Mouse (Mus musculus): ENCODE measurements at regions not wholly inside any gene's neighbourhood (a gene's known extent, or its start where the extent isn't known, plus 50 kb on each side); places are given as distances from the start of the nearest gene placed in this dataset.

DNA sequence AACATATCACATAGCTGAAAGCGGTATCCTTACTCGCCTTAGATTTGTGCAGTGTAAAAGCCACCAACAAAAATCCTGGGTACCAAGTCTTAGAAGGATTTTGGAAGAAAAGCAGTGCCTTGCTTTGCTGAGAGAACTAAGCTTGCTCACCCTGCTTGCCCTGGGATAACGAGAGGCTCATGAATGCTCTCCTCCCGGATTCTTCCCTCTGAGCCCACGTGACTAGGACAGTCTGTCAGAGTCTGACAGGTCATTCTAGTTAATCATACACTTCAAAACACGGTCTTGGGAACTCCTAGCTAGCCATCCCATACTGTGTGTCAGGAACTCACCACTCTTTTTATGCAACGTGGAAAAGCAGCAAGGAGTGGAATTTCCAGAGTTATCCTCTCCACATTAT lies 91.4 kb downstream of the Avpr1a start:
- H3K4me2 ChIP-seq (replicated peaks; ENCODE audit: low read depth, low read length) = no peak overlapping the region
- no peaks in the 10 kb centered on the region for H3K9me3 ChIP-seq (ENCODE audit: low read length)
- H3K36me3 ChIP-seq (ENCODE audit: insufficient read depth, low read length) = no peaks in the 10 kb centered on the region
- no peak overlapping the region for H3K9ac ChIP-seq (replicated peaks; ENCODE audit: low read length)
- H3K4me3 ChIP-seq (ENCODE audit: low read length) = no peak overlapping the region
- peak; percentile 83 for ATAC-seq (ENCODE audit: low FRiP score, low TSS enrichment)
- 0 out of 2 replicates have a peak, but pooled peaks cover 2% of the 10 kb centered on the region for H3K4me1 ChIP-seq (ENCODE audit: insufficient read depth, low read length)
- 41% methylated on average over 7 of the region's 7 CpGs for WGBS
- H3K27ac ChIP-seq (ENCODE audit: low read length) = no peak overlapping the region
- H3K27me3 ChIP-seq (ENCODE audit: insufficient read depth, low read length) = no peaks in the 10 kb centered on the region

GRCm38 (mm10) chr10:122542573-122542972 lies 94.3 kb downstream of the Avpr1a start:
- H3K4me3 ChIP-seq (ENCODE audit: low read length) = no peak overlapping the region
- H3K9ac ChIP-seq (replicated peaks; ENCODE audit: low read length) = no peak overlapping the region
- H3K27ac ChIP-seq (ENCODE audit: low read length) = no peak overlapping the region
- H3K4me1 ChIP-seq (ENCODE audit: insufficient read depth, low read length) = 0 out of 2 replicates have a peak, but pooled peaks cover 2% of the 10 kb centered on the region
- no peaks in the 10 kb centered on the region for H3K27me3 ChIP-seq (ENCODE audit: insufficient read depth, low read length)
- no peaks in the 10 kb centered on the region for H3K9me3 ChIP-seq (ENCODE audit: low read length)
- H3K4me2 ChIP-seq (replicated peaks; ENCODE audit: low read depth, low read length) = no peak overlapping the region
- ATAC-seq (ENCODE audit: low FRiP score, low TSS enrichment) = no peak
- WGBS = 69% methylated on average over 9 of the region's 9 CpGs
- no peaks in the 10 kb centered on the region for H3K36me3 ChIP-seq (ENCODE audit: insufficient read depth, low read length)

GRCm38 (mm10) chr10:122544096-122544720 lies 95.9 kb downstream of the Avpr1a start:
- Histone ChIP-seq H3K36me3 (ENCODE audit: insufficient read depth, low read length) (no peaks in the 10 kb centered on the region), H3K27me3 (ENCODE audit: insufficient read depth, low read length) (no peaks in the 10 kb centered on the region)

GRCm38 (mm10) chr10:122545029-122545428 lies 96.7 kb downstream of the Avpr1a start:
- no peaks in the 10 kb centered on the region for H3K36me3 ChIP-seq (ENCODE audit: insufficient read depth, low read length)
- WGBS = 85% methylated on average over 6 of the region's 6 CpGs
- H3K9me3 ChIP-seq (ENCODE audit: low read length) = no peaks in the 10 kb centered on the region
- no peak overlapping the region for H3K9ac ChIP-seq (replicated peaks; ENCODE audit: low read length)
- no peaks in the 10 kb centered on the region for H3K27me3 ChIP-seq (ENCODE audit: insufficient read depth, low read length)
- H3K4me2 ChIP-seq (replicated peaks; ENCODE audit: low read depth, low read length) = no peak overlapping the region
- ATAC-seq (ENCODE audit: low FRiP score, low TSS enrichment) = no peak
- H3K27ac ChIP-seq (ENCODE audit: low read length) = no peak overlapping the region
- H3K4me3 ChIP-seq (ENCODE audit: low read length) = no peak overlapping the region
- H3K4me1 ChIP-seq (ENCODE audit: insufficient read depth, low read length) = no peaks in the 10 kb centered on the region

More at GRCm38 (mm10) chr10:122544096-122544720, 95.9 kb downstream of the Avpr1a start:
- no peak overlapping the region for H3K9ac ChIP-seq (replicated peaks; ENCODE audit: low read length)
- 22% methylated on average over 16 of the region's 16 CpGs for WGBS
- no peaks in the 10 kb centered on the region for H3K9me3 ChIP-seq (ENCODE audit: low read length)
- peak overlapping the region; percentile 48 for H3K4me2 ChIP-seq (replicated peaks; ENCODE audit: low read depth, low read length)
- H3K27ac ChIP-seq (ENCODE audit: low read length) = no peak overlapping the region
- H3K4me3 ChIP-seq (ENCODE audit: low read length) = peak overlapping the region; percentile 34
- 0 out of 2 replicates have a peak, but pooled peaks cover 2% of the 10 kb centered on the region for H3K4me1 ChIP-seq (ENCODE audit: insufficient read depth, low read length)
- ATAC-seq (ENCODE audit: low FRiP score, low TSS enrichment) = peak; percentile 59; the same call in 1 of the 2 replicates

- H3K9me3 ChIP-seq (ENCODE audit: low read length) = no peaks in the 10 kb centered on the region
- no peak overlapping the region for H3K27ac ChIP-seq (ENCODE audit: low read length)
- H3K4me2 ChIP-seq (replicated peaks; ENCODE audit: low read depth, low read length) = no peak overlapping the region
- ATAC-seq (ENCODE audit: low FRiP score, low TSS enrichment) = no peak
- no peaks in the 10 kb centered on the region for H3K27me3 ChIP-seq (ENCODE audit: insufficient read depth, low read length)
- no peaks in the 10 kb centered on the region for H3K4me1 ChIP-seq (ENCODE audit: insufficient read depth, low read length)
- WGBS = 81% methylated on average over 5 of the region's 5 CpGs
- H3K4me3 ChIP-seq (ENCODE audit: low read length) = no peak overlapping the region
- no peaks in the 10 kb centered on the region for H3K36me3 ChIP-seq (ENCODE audit: insufficient read depth, low read length)
- H3K9ac ChIP-seq (replicated peaks; ENCODE audit: low read length) = no peak overlapping the region
These were observed 103.3 kb downstream of the Avpr1a start for GRCm38 (mm10) chr10:122551586-122551985.

DNA sequence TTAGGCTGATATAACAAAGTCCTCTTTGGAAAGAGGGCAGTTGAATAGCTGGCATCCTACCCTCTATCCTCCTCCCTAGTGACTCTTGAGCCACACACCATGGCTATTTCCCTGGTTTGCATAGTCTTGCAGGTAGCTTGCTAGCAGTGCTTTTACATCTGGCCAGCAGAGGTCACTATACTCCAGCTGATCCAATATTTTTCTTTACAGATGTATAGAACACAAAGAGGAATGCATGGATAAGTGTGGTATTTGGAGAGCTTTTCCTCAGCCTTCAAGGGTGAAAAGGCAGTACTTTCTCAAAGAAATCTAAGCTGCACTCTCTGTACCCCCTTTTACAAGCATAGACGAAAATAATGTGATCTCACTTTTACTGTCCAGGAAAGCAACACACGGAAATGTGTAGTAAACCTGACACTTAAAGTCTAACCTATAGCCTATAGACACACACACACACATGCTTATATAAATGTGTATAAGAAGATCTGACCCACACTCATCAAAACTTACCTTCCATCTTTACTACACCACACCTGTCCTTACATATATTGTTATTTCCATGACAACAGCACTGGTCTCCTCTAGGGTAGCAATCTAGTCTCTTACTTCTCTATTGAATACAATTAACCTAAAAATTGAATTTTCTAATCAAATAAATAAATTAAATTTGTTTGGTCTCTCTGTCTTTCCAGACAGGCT lies 105.0 kb downstream of the Avpr1a start:
- no peaks in the 10 kb centered on the region for H3K4me1 ChIP-seq (ENCODE audit: insufficient read depth, low read length)
- no peaks in the 10 kb centered on the region for H3K9me3 ChIP-seq (ENCODE audit: low read length)
- H3K9ac ChIP-seq (replicated peaks; ENCODE audit: low read length) = no peak overlapping the region
- peak; percentile 42 for ATAC-seq (ENCODE audit: low FRiP score, low TSS enrichment)
- H3K27ac ChIP-seq (ENCODE audit: low read length) = no peak overlapping the region
- H3K36me3 ChIP-seq (ENCODE audit: insufficient read depth, low read length) = no peaks in the 10 kb centered on the region
- WGBS = 39% methylated on average over 2 of the region's 2 CpGs
- H3K4me2 ChIP-seq (replicated peaks; ENCODE audit: low read depth, low read length) = no peak overlapping the region
- H3K27me3 ChIP-seq (ENCODE audit: insufficient read depth, low read length) = no peaks in the 10 kb centered on the region
- no peak overlapping the region for H3K4me3 ChIP-seq (ENCODE audit: low read length)

DNA sequence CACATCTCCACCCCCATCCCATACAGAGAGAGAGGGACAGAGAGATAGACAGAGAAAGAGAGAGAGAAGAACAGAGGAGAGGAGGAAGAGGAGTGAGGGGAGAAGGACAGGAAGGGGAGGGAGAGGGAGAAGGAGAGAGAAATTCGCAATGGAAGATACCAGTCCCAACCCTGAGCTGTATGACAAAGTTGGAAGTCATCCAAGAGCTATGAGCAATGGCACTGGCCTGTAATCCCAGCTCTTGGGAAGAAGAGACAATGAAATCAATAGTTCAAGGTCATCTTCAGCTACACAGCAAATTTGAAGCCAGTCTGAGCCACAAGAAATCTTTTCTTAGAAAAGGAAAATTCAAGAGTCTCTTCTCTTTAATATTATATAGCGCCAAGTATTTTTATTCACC lies 105.6 kb downstream of the Avpr1a start:
- Histone ChIP-seq H3K4me1 (ENCODE audit: insufficient read depth, low read length) (no peaks in the 10 kb centered on the region), H3K9ac (replicated peaks; ENCODE audit: low read length) (no peak overlapping the region), H3K36me3 (ENCODE audit: insufficient read depth, low read length) (no peaks in the 10 kb centered on the region), H3K4me3 (ENCODE audit: low read length) (no peak overlapping the region), H3K4me2 (replicated peaks; ENCODE audit: low read depth, low read length) (no peak overlapping the region), H3K27ac (ENCODE audit: low read length) (no peak overlapping the region), H3K27me3 (ENCODE audit: insufficient read depth, low read length) (no peaks in the 10 kb centered on the region), H3K9me3 (ENCODE audit: low read length) (no peaks in the 10 kb centered on the region)
- no peak for ATAC-seq (ENCODE audit: low FRiP score, low TSS enrichment)
- 81% methylated on average over 2 of the region's 2 CpGs for WGBS

GRCm38 (mm10) chr10:122558660-122559059 lies 110.4 kb downstream of the Avpr1a start:
- no peaks in the 10 kb centered on the region for H3K4me1 ChIP-seq (ENCODE audit: insufficient read depth, low read length)
- H3K9me3 ChIP-seq (ENCODE audit: low read length) = no peaks in the 10 kb centered on the region
- H3K27ac ChIP-seq (ENCODE audit: low read length) = no peak overlapping the region
- H3K9ac ChIP-seq (replicated peaks; ENCODE audit: low read length) = no peak overlapping the region
- no peaks in the 10 kb centered on the region for H3K27me3 ChIP-seq (ENCODE audit: insufficient read depth, low read length)
- no peak overlapping the region for H3K4me3 ChIP-seq (ENCODE audit: low read length)
- no peak overlapping the region for H3K4me2 ChIP-seq (replicated peaks; ENCODE audit: low read depth, low read length)
- WGBS = 81% methylated on average over 1 of the region's 1 CpGs
- no peaks in the 10 kb centered on the region for H3K36me3 ChIP-seq (ENCODE audit: insufficient read depth, low read length)
- no peak for ATAC-seq (ENCODE audit: low FRiP score, low TSS enrichment)

DNA sequence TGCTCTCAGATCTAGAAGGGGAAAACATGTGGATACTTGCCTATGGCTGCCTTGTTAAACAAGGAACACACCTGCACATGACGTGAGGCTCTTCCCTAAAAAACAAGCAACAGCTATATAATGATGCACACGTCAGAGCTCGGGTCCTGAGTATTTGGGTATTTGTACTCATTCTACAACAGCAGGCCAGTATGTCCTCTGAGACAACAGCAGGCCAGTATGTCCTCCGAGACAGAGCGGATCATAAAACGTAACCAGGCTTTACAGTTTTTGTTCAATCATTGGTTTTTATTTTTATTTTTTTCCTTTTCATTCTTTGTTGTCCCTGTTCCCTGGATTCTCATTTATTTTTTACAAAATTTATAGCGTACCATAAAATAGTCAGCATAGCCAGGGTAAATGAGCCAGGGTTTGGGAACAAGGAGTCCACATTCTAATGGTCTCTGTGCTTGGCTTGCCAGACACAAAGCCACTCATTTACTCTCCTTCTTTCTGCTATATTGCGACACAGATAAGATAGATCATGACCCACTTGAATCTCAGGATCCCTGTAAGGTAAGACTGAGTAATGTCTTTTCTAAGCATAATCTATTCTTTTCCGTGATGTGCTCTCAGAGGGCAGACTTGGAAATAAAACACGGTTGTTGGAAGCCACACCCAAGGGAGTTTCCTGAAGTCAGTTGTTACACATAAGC lies 111.8 kb downstream of the Avpr1a start:
- Histone ChIP-seq H3K4me3 (ENCODE audit: low read length) (no peak overlapping the region), H3K9me3 (ENCODE audit: low read length) (no peaks in the 10 kb centered on the region), H3K27me3 (ENCODE audit: insufficient read depth, low read length) (no peaks in the 10 kb centered on the region), H3K9ac (replicated peaks; ENCODE audit: low read length) (no peak overlapping the region), H3K36me3 (ENCODE audit: insufficient read depth, low read length) (no peaks in the 10 kb centered on the region), H3K4me2 (replicated peaks; ENCODE audit: low read depth, low read length) (no peak overlapping the region), H3K4me1 (ENCODE audit: insufficient read depth, low read length) (no peaks in the 10 kb centered on the region), H3K27ac (ENCODE audit: low read length) (no peak overlapping the region)
- no peak for ATAC-seq (ENCODE audit: low FRiP score, low TSS enrichment)
- WGBS = 70% methylated on average over 10 of the region's 10 CpGs

- Histone ChIP-seq H3K4me1 (ENCODE audit: insufficient read depth, low read length) (no peaks in the 10 kb centered on the region), H3K36me3 (ENCODE audit: insufficient read depth, low read length) (no peaks in the 10 kb centered on the region), H3K9ac (replicated peaks; ENCODE audit: low read length) (no peak overlapping the region), H3K9me3 (ENCODE audit: low read length) (no peaks in the 10 kb centered on the region), H3K27ac (ENCODE audit: low read length) (no peak overlapping the region), H3K4me2 (replicated peaks; ENCODE audit: low read depth, low read length) (no peak overlapping the region), H3K27me3 (ENCODE audit: insufficient read depth, low read length) (no peaks in the 10 kb centered on the region), H3K4me3 (ENCODE audit: low read length) (no peak overlapping the region)
- ATAC-seq (ENCODE audit: low FRiP score, low TSS enrichment) = no peak
- 80% methylated on average over 3 of the region's 3 CpGs for WGBS
These were observed 113.6 kb downstream of the Avpr1a start for GRCm38 (mm10) chr10:122561924-122562323.

All from kidney, embryonic 16.5 days (tissue).